Mouse (Mus musculus): ENCODE results near the gene Atl2.

DNA sequence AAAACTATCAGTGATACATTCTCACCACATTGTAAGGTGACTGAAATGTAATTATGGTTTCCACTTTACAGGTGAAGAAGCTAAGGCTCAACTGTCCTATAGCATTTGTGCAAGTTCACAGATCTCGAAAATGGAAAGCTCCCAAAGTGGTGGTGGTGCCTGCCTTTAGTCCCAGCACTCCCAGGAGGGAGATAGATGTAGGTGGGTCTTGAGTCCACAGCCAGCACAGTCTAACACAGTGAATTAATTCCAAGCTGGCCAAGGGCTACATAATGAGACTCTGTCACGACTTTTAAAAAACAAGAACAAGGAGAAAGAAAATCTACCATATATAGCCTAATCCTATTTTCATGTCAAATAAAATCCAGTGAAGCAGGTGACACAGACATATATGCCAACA, 50.2 kb downstream of the Atl2 start:
- no peak for TF ChIP-seq POLR2A (IDR thresholded peaks at IDR 0.05; ENCODE audit: low read depth, low read length)
- TF ChIP-seq CTCF (conservative IDR thresholded peaks at IDR 0.05 in 1 of 2, IDR thresholded peaks at IDR 0.05 in 1 of 2; ENCODE audit: low read depth in 2 of 2, low read length in 2 of 2): no peak
- no peak for TF ChIP-seq SMC3 (IDR thresholded peaks at IDR 0.05; ENCODE audit: low read depth, low read length)
- no peak for TF ChIP-seq EP300 (IDR thresholded peaks at IDR 0.05; ENCODE audit: low read length)
- no peak for TF ChIP-seq ZNF384 (IDR thresholded peaks at IDR 0.05; ENCODE audit: low read depth, low read length)
- no peak for TF ChIP-seq ZMIZ1 (IDR thresholded peaks at IDR 0.05; ENCODE audit: low read depth, low read length)
- TF ChIP-seq ZC3H11A (IDR thresholded peaks at IDR 0.05; ENCODE audit: low read depth, low read length): no peak
- TF ChIP-seq HCFC1 (IDR thresholded peaks at IDR 0.05; ENCODE audit: low read depth, low read length): no peak
- TF ChIP-seq GABPA (IDR thresholded peaks at IDR 0.05; ENCODE audit: insufficient replicate concordance, low read depth, low read length): no peak

Data from CH12.LX (cell line).